Mouse (Mus musculus): ENCODE measurements around the gene Bcar3.

DNA sequence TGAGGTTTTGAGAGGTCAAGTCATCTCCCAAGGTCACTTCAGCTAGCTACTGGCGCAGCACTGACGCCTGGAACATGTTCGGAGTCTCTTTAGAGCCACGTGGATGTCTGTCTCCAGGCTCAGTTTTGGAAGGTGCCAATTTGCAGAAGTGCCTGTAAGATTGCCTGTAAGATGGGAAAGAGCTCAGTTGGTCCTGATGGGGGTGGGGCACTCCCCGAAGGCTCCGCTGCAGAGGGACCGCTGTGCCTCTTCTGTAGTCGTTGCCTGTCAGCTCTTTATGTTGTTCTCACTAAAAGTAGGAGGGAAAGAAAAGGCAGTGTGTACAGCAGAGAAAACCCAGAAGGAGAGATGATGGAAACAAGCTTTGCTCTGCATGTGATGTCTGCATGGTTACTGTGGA is 183.6 kb downstream of the Bcar3 start:
- TF ChIP-seq CTCF (IDR thresholded peaks at IDR 0.05; ENCODE audit: borderline replicate concordance, insufficient read depth, low read depth, low read length): no peak
- TF ChIP-seq POLR2A (IDR thresholded peaks at IDR 0.05; ENCODE audit: borderline replicate concordance, insufficient read depth, low read length): no peak

Data from cerebellum, adult 2 months (tissue).